Mouse (Mus musculus): ENCODE measurements around the gene Dusp6. TPM values are rescaled to one million over a fixed set of nuclear protein-coding genes. Genes with fewer than 3 reads are reported as not detected.

Dusp6 gene
- polyA plus RNA-seq, 1 experiment from 2014 or later: 98.5 TPM

DNA sequence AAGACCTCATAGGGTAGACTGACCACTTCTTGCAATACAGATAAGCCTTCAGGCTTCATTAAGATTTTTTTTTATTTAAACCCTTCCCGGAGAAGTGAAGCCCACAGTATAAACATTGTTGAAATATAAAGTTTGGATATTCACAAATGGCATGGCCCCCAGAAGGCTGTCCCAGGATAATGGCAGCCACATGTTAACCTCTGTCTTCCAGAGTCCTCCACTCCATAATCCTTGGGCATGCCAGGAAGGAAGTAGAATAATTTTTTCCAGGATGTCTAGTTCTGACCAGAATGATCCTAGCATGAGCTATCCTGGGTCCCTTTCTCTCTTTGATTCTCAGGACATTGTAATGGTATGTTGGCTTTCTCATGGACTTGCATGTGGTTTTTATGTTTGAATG is 4.6 kb downstream of the Dusp6 start:
- Histone ChIP-seq H3K27me3 (ENCODE audit: control insufficient read depth, insufficient read depth, low read length) (no peaks in the 10 kb centered on the region), H3K4me1 (ENCODE audit: control insufficient read depth, insufficient read depth, low read length) (peaks cover 32% of the 10 kb centered on the region), H3K9me3 (ENCODE audit: control insufficient read depth, low read length) (no peaks in the 10 kb centered on the region), H3K27ac (ENCODE audit: low read depth, low read length) (peak overlapping the region; percentile 32; the same call in 1 of the 2 replicates), H3K4me3 (ENCODE audit: low read length) (peak overlapping the region; percentile 13; the same call in 1 of the 2 replicates), H3K36me3 (ENCODE audit: control insufficient read depth, insufficient read depth, low read length) (peaks cover 16% of the 10 kb centered on the region; the same call in 1 of the 2 replicates), H3K4me2 (replicated peaks; ENCODE audit: low read depth, low read length) (no peak overlapping the region; the same call in 1 of the 2 replicates), H3K9ac (ENCODE audit: low read depth, low read length) (no peak overlapping the region)
- WGBS: 47% methylated on average over 1 of the region's 1 CpGs
- ATAC-seq (ENCODE audit: low FRiP score, low TSS enrichment): no peak

DNA sequence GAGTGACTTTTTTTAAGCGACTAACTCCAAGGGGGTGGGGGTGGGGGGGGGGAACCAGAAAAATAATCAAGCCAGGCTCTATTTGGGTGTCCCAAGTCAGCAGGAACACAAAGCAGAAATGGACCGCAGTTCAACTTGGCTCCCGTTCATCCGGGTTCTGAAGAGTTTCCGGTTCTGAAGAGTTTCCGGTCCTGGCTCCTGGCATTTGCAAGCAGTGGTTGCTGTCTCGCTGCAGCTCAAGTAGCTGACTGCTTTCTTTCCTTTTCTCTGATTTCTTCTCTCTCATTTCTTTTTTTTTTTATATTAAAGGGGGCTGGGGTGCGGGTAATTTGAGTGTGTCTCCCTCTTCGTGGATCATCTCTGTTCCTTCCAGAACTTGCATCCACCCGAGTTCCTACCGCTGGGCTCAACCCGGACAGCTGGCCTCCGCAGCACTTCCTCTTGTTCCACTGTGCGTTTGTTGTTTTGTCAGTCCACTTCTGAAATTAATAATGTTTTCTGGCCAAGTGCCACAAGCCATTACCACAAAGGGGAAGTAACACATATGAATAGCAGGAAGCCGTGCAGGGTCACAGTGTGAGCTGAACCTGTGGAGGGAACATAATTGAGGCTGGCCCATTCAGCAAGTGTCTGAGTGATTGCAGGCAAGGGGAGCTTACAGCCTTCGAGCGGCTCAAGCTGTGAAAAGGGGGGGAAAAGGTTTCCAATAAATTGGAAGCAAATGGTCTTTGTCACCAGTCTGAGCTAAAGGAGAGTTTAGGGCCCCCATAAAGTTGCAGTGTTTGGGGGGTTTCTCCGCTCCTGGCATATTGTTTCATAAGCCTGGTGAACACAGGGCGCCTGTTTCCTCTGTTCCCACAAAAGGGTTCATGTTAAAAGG is 5.6 kb downstream of the Dusp6 start:
- ATAC-seq (ENCODE audit: low FRiP score, low TSS enrichment): peak; percentile 61
- Histone ChIP-seq H3K36me3 (ENCODE audit: control insufficient read depth, insufficient read depth, low read length) (peaks cover 16% of the 10 kb centered on the region; the same call in 1 of the 2 replicates), H3K9me3 (ENCODE audit: control insufficient read depth, low read length) (no peaks in the 10 kb centered on the region), H3K4me3 (ENCODE audit: low read length) (peak overlapping the region; percentile 18; the same call in 1 of the 2 replicates), H3K4me1 (ENCODE audit: control insufficient read depth, insufficient read depth, low read length) (peaks cover 32% of the 10 kb centered on the region), H3K27ac (ENCODE audit: low read depth, low read length) (peak overlapping the region; percentile 77), H3K27me3 (ENCODE audit: control insufficient read depth, insufficient read depth, low read length) (no peaks in the 10 kb centered on the region), H3K4me2 (replicated peaks; ENCODE audit: low read depth, low read length) (peak overlapping the region; percentile 31), H3K9ac (ENCODE audit: low read depth, low read length) (peak overlapping the region; percentile 23; the same call in 1 of the 2 replicates)
- 19% methylated on average over 19 of the region's 19 CpGs for whole genome bisulfite sequencing

DNA sequence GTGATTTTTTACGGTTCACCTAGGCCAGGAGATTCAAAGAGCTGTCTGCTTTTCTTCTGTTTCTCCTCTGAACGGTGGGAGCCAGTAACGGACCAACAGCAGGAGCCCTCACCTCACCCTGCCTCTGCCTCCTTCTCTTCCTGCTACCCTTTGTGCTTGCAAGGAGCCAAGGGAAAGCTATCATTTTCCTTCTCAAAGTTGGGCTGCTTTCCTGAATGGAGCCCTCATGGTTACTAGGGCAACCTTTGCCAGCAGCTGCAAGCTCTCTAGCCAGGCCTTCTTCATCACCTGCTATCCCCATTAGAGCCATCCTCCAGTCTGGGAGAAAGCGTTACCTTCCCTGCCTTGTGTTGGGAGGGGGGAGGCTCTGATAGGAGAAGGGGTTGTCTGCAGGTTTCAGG is 6.3 kb downstream of the Dusp6 start:
- H3K4me3 ChIP-seq (ENCODE audit: low read length): no peak overlapping the region

DNA sequence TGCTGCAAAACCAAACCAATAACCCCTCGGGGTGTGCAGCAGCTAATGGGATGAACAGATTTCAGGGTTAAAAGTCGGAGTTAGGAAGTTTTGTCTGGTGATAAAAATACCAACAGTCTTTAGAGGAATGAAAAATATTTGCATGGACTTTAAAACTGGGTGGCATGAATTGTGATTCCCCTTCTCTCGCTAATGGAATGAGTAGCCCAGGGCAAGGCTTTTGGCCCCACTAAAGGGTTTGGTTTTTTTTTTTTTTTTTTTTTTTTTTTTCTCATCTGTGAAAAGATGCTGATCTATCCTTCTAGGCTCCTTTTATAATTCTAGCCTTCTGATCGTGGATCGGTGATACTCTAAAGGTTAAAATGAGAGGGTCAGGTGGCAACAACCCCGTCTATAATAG is 6.7 kb downstream of the Dusp6 start:
- peak overlapping the region; percentile 77 for H3K27ac ChIP-seq (ENCODE audit: low read depth, low read length)
- no peak for ATAC-seq (ENCODE audit: low FRiP score, low TSS enrichment)
- 0 out of 2 replicates have a peak overlapping the region, but pooled peaks have one; percentile 4 for H3K9ac ChIP-seq (ENCODE audit: low read depth, low read length)
- H3K4me1 ChIP-seq (ENCODE audit: control insufficient read depth, insufficient read depth, low read length): peaks cover 32% of the 10 kb centered on the region
- no peaks in the 10 kb centered on the region for H3K9me3 ChIP-seq (ENCODE audit: control insufficient read depth, low read length)
- H3K36me3 ChIP-seq (ENCODE audit: control insufficient read depth, insufficient read depth, low read length): peaks cover 16% of the 10 kb centered on the region; the same call in 1 of the 2 replicates
- no peak overlapping the region for H3K4me2 ChIP-seq (replicated peaks; ENCODE audit: low read depth, low read length)
- 50% methylated on average over 6 of the region's 6 CpGs for WGBS
- H3K4me3 ChIP-seq (ENCODE audit: low read length): no peak overlapping the region
- no peaks in the 10 kb centered on the region for H3K27me3 ChIP-seq (ENCODE audit: control insufficient read depth, insufficient read depth, low read length)

More for the DNA sequence above, 6.3 kb downstream of the Dusp6 start:
- Histone ChIP-seq H3K9me3 (ENCODE audit: control insufficient read depth, low read length) (no peaks in the 10 kb centered on the region), H3K4me2 (replicated peaks; ENCODE audit: low read depth, low read length) (peak overlapping the region; percentile 8; the same call in 1 of the 2 replicates), H3K9ac (ENCODE audit: low read depth, low read length) (0 out of 2 replicates have a peak overlapping the region, but pooled peaks have one; percentile 4), H3K27me3 (ENCODE audit: control insufficient read depth, insufficient read depth, low read length) (no peaks in the 10 kb centered on the region), H3K4me1 (ENCODE audit: control insufficient read depth, insufficient read depth, low read length) (peaks cover 32% of the 10 kb centered on the region), H3K36me3 (ENCODE audit: control insufficient read depth, insufficient read depth, low read length) (peaks cover 16% of the 10 kb centered on the region; the same call in 1 of the 2 replicates), H3K27ac (ENCODE audit: low read depth, low read length) (peak overlapping the region; percentile 77)
- no peak for ATAC-seq (ENCODE audit: low FRiP score, low TSS enrichment)
- WGBS: 19% methylated on average over 4 of the region's 4 CpGs

DNA sequence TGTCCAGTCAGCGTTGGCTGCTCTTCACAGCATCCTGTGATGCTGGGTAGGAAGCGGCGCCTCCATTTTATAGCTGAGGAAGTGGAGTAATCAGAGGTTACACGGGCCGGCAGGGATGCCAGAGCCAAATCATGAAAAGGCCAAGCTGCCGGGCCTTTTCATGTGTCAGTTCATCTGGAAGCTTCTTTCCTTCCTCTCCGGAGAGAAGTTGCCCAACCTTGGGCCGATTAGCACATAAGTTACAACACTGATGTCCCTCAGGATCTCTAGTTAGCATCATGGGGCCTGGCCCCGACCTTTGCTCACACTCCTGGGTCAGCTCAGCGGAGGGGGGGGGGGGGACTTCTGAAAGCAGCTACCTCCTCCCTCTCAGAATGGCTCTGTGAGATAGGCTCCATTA is 7.4 kb downstream of the Dusp6 start:
- Histone ChIP-seq H3K9me3 (ENCODE audit: control insufficient read depth, low read length) (no peaks in the 10 kb centered on the region), H3K4me1 (ENCODE audit: control insufficient read depth, insufficient read depth, low read length) (peaks cover 32% of the 10 kb centered on the region), H3K4me3 (ENCODE audit: low read length) (no peak overlapping the region), H3K9ac (ENCODE audit: low read depth, low read length) (no peak overlapping the region), H3K27ac (ENCODE audit: low read depth, low read length) (0 out of 2 replicates have a peak overlapping the region, but pooled peaks have one; percentile 39), H3K36me3 (ENCODE audit: control insufficient read depth, insufficient read depth, low read length) (peaks cover 16% of the 10 kb centered on the region; the same call in 1 of the 2 replicates), H3K27me3 (ENCODE audit: control insufficient read depth, insufficient read depth, low read length) (no peaks in the 10 kb centered on the region), H3K4me2 (replicated peaks; ENCODE audit: low read depth, low read length) (no peak overlapping the region)
- 9% methylated on average over 10 of the region's 10 CpGs for WGBS
- ATAC-seq (ENCODE audit: low FRiP score, low TSS enrichment): no peak

DNA sequence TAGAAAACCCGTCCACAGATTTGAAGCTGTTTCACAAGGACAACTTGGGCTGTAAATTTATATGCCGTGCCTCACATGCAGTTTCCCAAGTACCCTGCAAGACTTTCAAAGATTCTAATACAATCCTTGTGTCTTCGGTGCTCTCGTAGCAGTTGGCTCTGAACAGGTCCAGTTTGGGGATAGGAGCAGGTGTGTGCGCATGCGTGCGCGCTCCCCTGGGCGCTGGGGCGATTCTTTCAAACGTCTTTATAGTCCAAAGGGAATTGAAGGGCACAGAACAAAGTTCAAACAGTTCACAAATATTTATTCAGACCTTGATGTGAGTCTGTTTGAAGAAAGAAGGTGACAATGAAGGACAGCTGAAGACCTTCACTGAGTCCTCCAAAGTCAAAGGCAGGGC is 8.0 kb downstream of the Dusp6 start:
- peaks cover 29% of the 10 kb centered on the region for H3K4me1 ChIP-seq (ENCODE audit: control insufficient read depth, insufficient read depth, low read length)
- no peak for ATAC-seq (ENCODE audit: low FRiP score, low TSS enrichment)
- H3K9ac ChIP-seq (ENCODE audit: low read depth, low read length): no peak overlapping the region
- H3K4me2 ChIP-seq (replicated peaks; ENCODE audit: low read depth, low read length): no peak overlapping the region
- H3K27me3 ChIP-seq (ENCODE audit: control insufficient read depth, insufficient read depth, low read length): no peaks in the 10 kb centered on the region
- no peak overlapping the region for H3K27ac ChIP-seq (ENCODE audit: low read depth, low read length)
- no peaks in the 10 kb centered on the region for H3K9me3 ChIP-seq (ENCODE audit: control insufficient read depth, low read length)
- no peak overlapping the region for H3K4me3 ChIP-seq (ENCODE audit: low read length)
- peaks cover 13% of the 10 kb centered on the region; the same call in 1 of the 2 replicates for H3K36me3 ChIP-seq (ENCODE audit: control insufficient read depth, insufficient read depth, low read length)
- 61% methylated on average over 11 of the region's 11 CpGs for WGBS

DNA sequence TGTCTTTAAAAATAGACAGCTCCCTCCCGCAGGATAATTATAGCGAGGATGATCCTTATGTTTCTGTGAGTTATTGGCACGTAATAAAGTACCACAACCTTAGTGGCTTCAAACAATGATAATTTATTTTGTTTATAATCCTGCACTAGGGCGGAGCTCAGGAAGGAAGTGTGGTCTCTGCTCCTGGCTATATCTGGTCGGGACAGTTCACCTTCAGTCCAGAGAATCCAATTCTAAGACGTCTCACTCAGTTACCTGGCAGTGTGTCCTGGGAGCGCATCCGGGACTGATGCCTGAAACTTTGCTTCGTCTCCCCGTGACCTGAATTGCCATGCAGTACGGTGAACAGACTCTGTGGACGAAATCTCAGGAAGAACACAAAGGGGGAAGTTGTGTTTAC is 10.0 kb downstream of the Dusp6 start:
- no peak overlapping the region for H3K4me2 ChIP-seq (replicated peaks; ENCODE audit: low read depth, low read length)
- H3K9me3 ChIP-seq (ENCODE audit: control insufficient read depth, low read length): no peaks in the 10 kb centered on the region
- H3K4me3 ChIP-seq (ENCODE audit: low read length): no peak overlapping the region
- 74% methylated on average over 12 of the region's 12 CpGs for WGBS
- H3K36me3 ChIP-seq (ENCODE audit: control insufficient read depth, insufficient read depth, low read length): no peaks in the 10 kb centered on the region
- H3K4me1 ChIP-seq (ENCODE audit: control insufficient read depth, insufficient read depth, low read length): peaks cover 25% of the 10 kb centered on the region
- H3K27me3 ChIP-seq (ENCODE audit: control insufficient read depth, insufficient read depth, low read length): no peaks in the 10 kb centered on the region
- ATAC-seq (ENCODE audit: low FRiP score, low TSS enrichment): no peak
- no peak overlapping the region for H3K9ac ChIP-seq (ENCODE audit: low read depth, low read length)
- H3K27ac ChIP-seq (ENCODE audit: low read depth, low read length): no peak overlapping the region

DNA sequence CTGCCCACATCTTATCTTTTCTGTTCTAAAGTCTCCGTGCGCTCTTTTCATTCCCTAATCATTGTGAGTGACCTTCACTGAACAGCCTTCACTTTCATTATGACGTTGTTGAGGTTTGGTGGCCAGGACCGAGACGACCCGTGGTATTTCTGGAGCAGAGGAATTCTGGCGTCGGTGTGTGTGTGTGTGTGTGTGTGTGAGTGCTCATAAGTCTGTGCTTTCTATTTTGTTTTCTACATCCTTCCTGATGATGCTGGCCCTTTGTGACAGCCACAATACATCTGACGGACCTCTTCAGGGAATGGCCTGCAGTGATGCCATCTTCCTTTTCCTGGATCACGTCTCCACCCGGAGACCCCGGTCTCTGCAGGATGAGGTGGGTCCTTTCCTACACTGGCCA is 11.6 kb downstream of the Dusp6 start:
- Histone ChIP-seq H3K27ac (ENCODE audit: low read depth, low read length) (no peak overlapping the region), H3K4me1 (ENCODE audit: control insufficient read depth, insufficient read depth, low read length) (peaks cover 11% of the 10 kb centered on the region), H3K9ac (ENCODE audit: low read depth, low read length) (no peak overlapping the region), H3K36me3 (ENCODE audit: control insufficient read depth, insufficient read depth, low read length) (no peaks in the 10 kb centered on the region), H3K9me3 (ENCODE audit: control insufficient read depth, low read length) (no peaks in the 10 kb centered on the region), H3K4me3 (ENCODE audit: low read length) (no peak overlapping the region), H3K27me3 (ENCODE audit: control insufficient read depth, insufficient read depth, low read length) (no peaks in the 10 kb centered on the region), H3K4me2 (replicated peaks; ENCODE audit: low read depth, low read length) (no peak overlapping the region)
- 90% methylated on average over 12 of the region's 12 CpGs for WGBS
- ATAC-seq (ENCODE audit: low FRiP score, low TSS enrichment): no peak

Measured in kidney, embryonic 14.5 days (tissue).